Mouse (Mus musculus) midbrain, embryonic 12.5 days (tissue): ENCODE results near the gene Gpx3. TPM values are rescaled to one million over a fixed set of nuclear protein-coding genes. Genes with fewer than 3 reads are reported as not detected.
A peak's percentile ranks its signal among the peaks of the same experiment; 100 is the strongest.

Experiments used
- ATAC-seq: fragments of 200-750 bp; cut with Nextera tagmentation; 2 replicates; pipeline ENCODE4 v1.8.0; 2017; ENCODE audit warnings: low read depth, moderate TSS enrichment, moderate library complexity; ENCODE audit not compliant: low FRiP score
- H3K27ac ChIP-seq: fragments of 300-500 bp; sonication (generic); replicated peaks from 2 replicates; pipeline ENCODE4 v1.5.1; 2016; ENCODE audit warnings: mild to moderate bottlenecking
- H3K27me3 ChIP-seq: fragments of 300-500 bp; sonication (generic); 2 replicates; pipeline ENCODE4 v1.6.1; 2016; ENCODE audit warnings: mild to moderate bottlenecking
- H3K36me3 ChIP-seq: fragments of 300-500 bp; sonication (generic); 2 replicates; pipeline ENCODE4 v1.6.1; 2016
- H3K4me1 ChIP-seq: fragments of 300-500 bp; sonication (generic); 2 replicates; pipeline ENCODE4 v1.6.1; 2016
- H3K4me2 ChIP-seq: fragments of 300-500 bp; sonication (generic); replicated peaks from 2 replicates; pipeline ENCODE4 v1.6.1; 2016; ENCODE audit warnings: mild to moderate bottlenecking, moderate library complexity
- H3K4me3 ChIP-seq: fragments of 300-500 bp; sonication (generic); 2 replicates; pipeline ENCODE4 v1.5.1; 2016; ENCODE audit warnings: mild to moderate bottlenecking
- H3K9ac ChIP-seq: fragments of 300-500 bp; sonication (generic); replicated peaks from 2 replicates; pipeline ENCODE4 v1.6.1; 2016; ENCODE audit warnings: mild to moderate bottlenecking, moderate library complexity
- H3K9me3 ChIP-seq: fragments of 300-500 bp; sonication (generic); 2 replicates; pipeline ENCODE4 v1.6.1; 2016; ENCODE audit warnings: mild to moderate bottlenecking
- WGBS: fragments of 180-500 bp; shearing (Covaris S2); methylation state at CpG from one replicate; pipeline ENCODE4 v1.1.7; 2016; 5-methylcytosine and 5-hydroxymethylcytosine counted together
- polyA plus RNA-seq: library from polyadenylated mRNA; unstranded; fragments of >200 nt; fragmentation: Nextera tagmentation; extraction: Ambion mirVana; gene quantifications from 2 replicates; pipeline ENCODE4 v1.2.1, GENCODE M21; 2016

Gene Gpx3
- polyA plus RNA-seq, 1 experiment from 2014 or later, result 39.7 TPM

GRCm38 (mm10) chr11:54920127-54920972, 18.1 kb downstream of the Gpx3 start:
- H3K4me2 ChIP-seq, result no peak overlapping the region
- no peaks in the 10 kb centered on the region for H3K27me3 ChIP-seq
- no peak overlapping the region for H3K27ac ChIP-seq
- peaks cover 39% of the 10 kb centered on the region for H3K36me3 ChIP-seq
- WGBS, result 86% methylated on average over 11 of the region's 11 CpGs
- no peak for ATAC-seq
- no peak overlapping the region for H3K9ac ChIP-seq
- H3K4me1 ChIP-seq, result no peaks in the 10 kb centered on the region
- no peak overlapping the region for H3K4me3 ChIP-seq
- 0 out of 2 replicates have a peak, but pooled peaks cover 3% of the 10 kb centered on the region for H3K9me3 ChIP-seq

DNA sequence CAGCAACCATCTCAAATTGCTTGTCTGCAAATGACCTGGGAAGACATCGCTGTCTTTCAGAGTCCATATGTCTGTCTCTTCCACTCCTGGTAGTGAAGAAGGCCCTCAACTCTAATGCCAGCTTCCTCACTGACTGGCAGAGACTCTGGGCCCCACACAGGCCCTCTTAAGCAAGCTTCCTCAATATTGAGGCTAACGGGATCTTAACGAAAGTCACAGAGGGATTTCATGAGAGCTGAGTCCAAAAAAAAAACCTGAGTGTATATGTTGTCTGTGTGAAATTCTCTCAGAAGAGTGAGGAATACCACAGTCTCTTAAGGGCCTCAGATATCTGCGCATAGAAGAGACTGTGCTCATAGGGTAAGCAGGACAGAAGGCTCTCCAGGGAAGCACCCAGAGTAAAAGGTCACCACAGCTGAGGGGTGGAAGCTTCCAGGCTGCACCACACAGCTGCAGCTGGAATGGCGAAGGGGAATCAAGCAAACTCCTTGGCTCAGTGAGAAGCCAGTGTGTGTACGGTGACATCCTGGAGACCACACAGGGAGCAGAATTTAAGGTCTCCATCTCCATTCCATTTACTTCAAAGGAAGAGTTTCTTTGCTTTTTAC, 18.8 kb downstream of the Gpx3 start:
- Histone ChIP-seq H3K4me2 (no peak overlapping the region), H3K36me3 (peaks cover 42% of the 10 kb centered on the region), H3K27ac (no peak overlapping the region), H3K9me3 (0 out of 2 replicates have a peak, but pooled peaks cover 3% of the 10 kb centered on the region), H3K4me1 (no peaks in the 10 kb centered on the region), H3K9ac (no peak overlapping the region), H3K4me3 (no peak overlapping the region), H3K27me3 (no peaks in the 10 kb centered on the region)
- 83% methylated on average over 6 of the region's 6 CpGs for WGBS
- no peak for ATAC-seq

GRCm38 (mm10) chr11:54921798-54922197, 19.5 kb downstream of the Gpx3 start:
- H3K27ac ChIP-seq, result no peak overlapping the region
- H3K36me3 ChIP-seq, result peaks cover 42% of the 10 kb centered on the region
- WGBS, result 48% methylated on average over 7 of the region's 7 CpGs
- no peak overlapping the region for H3K9ac ChIP-seq
- no peak overlapping the region for H3K4me3 ChIP-seq
- 0 out of 2 replicates have a peak, but pooled peaks cover 3% of the 10 kb centered on the region for H3K9me3 ChIP-seq
- H3K4me1 ChIP-seq, result no peaks in the 10 kb centered on the region
- no peak overlapping the region for H3K4me2 ChIP-seq
- ATAC-seq, result no peak
- H3K27me3 ChIP-seq, result no peaks in the 10 kb centered on the region

DNA sequence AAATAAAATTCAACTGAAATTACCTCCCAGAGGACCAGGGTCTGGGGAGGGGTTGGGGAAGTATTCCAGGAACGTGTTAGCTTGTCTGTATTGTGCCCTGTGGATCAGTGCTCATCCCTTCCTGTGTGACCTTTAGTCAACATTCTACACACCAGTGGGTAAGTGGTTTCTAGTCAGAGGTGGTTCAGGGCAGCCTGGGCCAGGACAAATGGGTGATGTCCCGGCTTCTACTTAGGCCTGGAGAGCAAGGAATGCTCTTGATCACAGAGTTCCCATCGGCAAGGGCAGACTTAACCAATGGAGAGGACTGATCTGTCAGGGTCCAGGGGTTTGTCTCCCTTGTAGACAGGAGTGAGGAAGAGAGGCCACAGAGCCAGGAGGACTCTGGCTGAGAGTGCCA, 20.2 kb downstream of the Gpx3 start:
- H3K9ac ChIP-seq, result no peak overlapping the region
- H3K4me2 ChIP-seq, result no peak overlapping the region
- no peak for ATAC-seq
- no peaks in the 10 kb centered on the region for H3K4me1 ChIP-seq
- H3K4me3 ChIP-seq, result no peak overlapping the region
- no peaks in the 10 kb centered on the region for H3K27me3 ChIP-seq
- 91% methylated on average over 3 of the region's 3 CpGs for WGBS
- H3K36me3 ChIP-seq, result peaks cover 40% of the 10 kb centered on the region
- no peak overlapping the region for H3K27ac ChIP-seq
- H3K9me3 ChIP-seq, result 0 out of 2 replicates have a peak, but pooled peaks cover 3% of the 10 kb centered on the region

GRCm38 (mm10) chr11:54924145-54924544, 21.9 kb downstream of the Gpx3 start:
- H3K36me3 ChIP-seq, result peaks cover 40% of the 10 kb centered on the region
- ATAC-seq, result no peak
- H3K9ac ChIP-seq, result no peak overlapping the region
- H3K4me3 ChIP-seq, result no peak overlapping the region
- H3K4me2 ChIP-seq, result no peak overlapping the region
- H3K27me3 ChIP-seq, result no peaks in the 10 kb centered on the region
- 0 out of 2 replicates have a peak, but pooled peaks cover 3% of the 10 kb centered on the region for H3K4me1 ChIP-seq
- H3K27ac ChIP-seq, result no peak overlapping the region
- 93% methylated on average over 14 of the region's 14 CpGs for WGBS
- H3K9me3 ChIP-seq, result no peaks in the 10 kb centered on the region

GRCm38 (mm10) chr11:54927346-54928140, 25.3 kb downstream of the Gpx3 start:
- Histone ChIP-seq H3K9ac (no peak overlapping the region), H3K36me3 (peaks cover 30% of the 10 kb centered on the region), H3K4me1 (0 out of 2 replicates have a peak, but pooled peaks cover 3% of the 10 kb centered on the region), H3K27ac (no peak overlapping the region), H3K27me3 (no peaks in the 10 kb centered on the region), H3K4me3 (no peak overlapping the region), H3K4me2 (no peak overlapping the region), H3K9me3 (no peaks in the 10 kb centered on the region)
- ATAC-seq, result no peak
- WGBS, result 82% methylated on average over 14 of the region's 14 CpGs

DNA sequence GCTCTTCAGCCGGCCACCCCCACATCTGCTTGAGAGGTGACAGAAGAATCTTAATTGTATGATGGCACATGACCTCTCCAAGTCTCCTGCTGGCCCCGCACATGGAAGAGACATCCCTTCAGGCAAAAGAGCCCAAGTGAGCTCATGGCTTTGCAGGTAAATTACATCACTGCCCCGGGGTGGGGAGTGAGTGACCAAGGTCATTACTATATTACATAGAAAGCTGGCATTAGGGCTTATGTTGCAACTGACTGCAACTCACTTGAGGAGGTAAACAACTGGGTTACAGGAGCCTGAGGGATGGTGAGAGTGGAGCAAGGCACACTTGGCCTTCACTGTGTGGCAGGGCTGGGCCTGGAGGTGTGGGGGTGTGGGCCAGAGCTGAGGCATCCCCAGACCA, 26.0 kb downstream of the Gpx3 start:
- Histone ChIP-seq H3K36me3 (peaks cover 28% of the 10 kb centered on the region; the same call in 1 of the 2 replicates), H3K4me1 (0 out of 2 replicates have a peak, but pooled peaks cover 3% of the 10 kb centered on the region), H3K4me2 (no peak overlapping the region), H3K27ac (no peak overlapping the region), H3K27me3 (no peaks in the 10 kb centered on the region), H3K9ac (no peak overlapping the region), H3K9me3 (no peaks in the 10 kb centered on the region), H3K4me3 (no peak overlapping the region)
- 92% methylated on average over 3 of the region's 3 CpGs for WGBS
- no peak for ATAC-seq

- Histone ChIP-seq H3K4me2 (no peak overlapping the region), H3K4me3 (no peak overlapping the region), H3K9me3 (no peaks in the 10 kb centered on the region), H3K27ac (no peak overlapping the region), H3K9ac (no peak overlapping the region), H3K27me3 (no peaks in the 10 kb centered on the region), H3K36me3 (peaks cover 28% of the 10 kb centered on the region; the same call in 1 of the 2 replicates), H3K4me1 (0 out of 2 replicates have a peak, but pooled peaks cover 3% of the 10 kb centered on the region)
- 91% methylated on average over 7 of the region's 7 CpGs for WGBS
- no peak for ATAC-seq
These were observed 26.6 kb downstream of the Gpx3 start for GRCm38 (mm10) chr11:54928886-54929285.

DNA sequence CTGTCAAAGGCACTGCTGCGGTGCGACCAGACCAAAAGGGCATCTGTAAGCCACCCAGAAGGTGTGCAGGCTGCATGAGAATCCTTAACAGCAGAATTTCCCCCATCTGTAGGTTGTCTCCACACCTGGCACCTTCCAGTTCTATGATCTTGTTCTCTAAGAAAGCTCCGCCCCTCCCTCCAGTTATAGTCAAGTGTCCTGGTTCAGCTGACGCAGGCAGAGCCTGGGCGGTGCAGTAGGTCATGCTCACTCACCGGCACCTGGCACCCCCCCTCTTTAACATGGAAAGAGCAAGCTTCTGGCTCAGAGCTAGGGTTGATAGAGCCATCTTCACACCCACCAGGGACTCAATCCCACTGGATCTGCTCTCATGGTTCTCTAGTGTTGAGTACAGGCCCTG, 27.0 kb downstream of the Gpx3 start:
- Histone ChIP-seq H3K4me2 (no peak overlapping the region), H3K4me1 (0 out of 2 replicates have a peak, but pooled peaks cover 3% of the 10 kb centered on the region), H3K27me3 (no peaks in the 10 kb centered on the region), H3K36me3 (peaks cover 28% of the 10 kb centered on the region; the same call in 1 of the 2 replicates), H3K27ac (no peak overlapping the region), H3K9me3 (no peaks in the 10 kb centered on the region), H3K9ac (no peak overlapping the region), H3K4me3 (no peak overlapping the region)
- ATAC-seq, result no peak
- WGBS, result over 99% methylated on average over 6 of the region's 6 CpGs

- 84% methylated on average over 8 of the region's 8 CpGs for WGBS
- H3K27me3 ChIP-seq, result no peaks in the 10 kb centered on the region
- no peak overlapping the region for H3K4me2 ChIP-seq
- H3K4me3 ChIP-seq, result no peak overlapping the region
- no peaks in the 10 kb centered on the region for H3K9me3 ChIP-seq
- H3K4me1 ChIP-seq, result 0 out of 2 replicates have a peak, but pooled peaks cover 3% of the 10 kb centered on the region
- H3K9ac ChIP-seq, result no peak overlapping the region
- H3K36me3 ChIP-seq, result peaks cover 28% of the 10 kb centered on the region; the same call in 1 of the 2 replicates
- H3K27ac ChIP-seq, result no peak overlapping the region
- ATAC-seq, result no peak
These were observed 27.5 kb downstream of the Gpx3 start for GRCm38 (mm10) chr11:54929744-54930143.

DNA sequence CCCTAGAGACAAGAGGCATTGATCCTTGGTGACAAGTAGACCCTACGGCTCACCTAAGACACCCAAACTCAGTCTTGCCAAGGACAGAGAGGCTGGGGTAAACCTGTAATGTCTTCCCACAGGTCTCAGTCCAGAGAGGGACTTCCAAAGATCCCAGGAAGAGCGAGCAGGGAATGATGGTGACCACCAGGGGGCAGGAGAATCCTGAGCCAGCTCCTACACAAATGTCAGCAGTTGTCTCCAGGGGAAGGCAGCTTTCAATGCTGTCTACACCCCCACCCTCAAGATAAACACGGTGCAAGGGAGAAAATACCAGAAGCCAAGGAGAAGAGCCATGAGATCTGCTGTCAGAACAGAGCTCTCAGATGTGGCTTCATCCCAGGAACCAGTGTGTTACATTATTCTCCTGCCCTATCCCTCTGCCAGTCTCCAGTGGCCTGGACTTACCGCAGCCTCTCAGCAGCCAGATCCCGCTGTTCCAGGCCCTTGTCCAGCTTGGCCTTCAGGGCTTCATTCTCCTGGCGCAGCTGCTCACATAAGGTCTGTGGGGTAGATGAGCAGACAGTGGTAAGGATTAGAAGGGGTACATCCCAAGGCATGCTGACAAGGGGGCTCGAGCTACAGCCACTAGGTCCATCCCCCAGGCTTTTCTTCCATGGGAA, 28.2 kb downstream of the Gpx3 start:
- Histone ChIP-seq H3K27ac (0 out of 2 replicates have a peak overlapping the region, but pooled peaks have one; percentile 15), H3K4me3 (no peak overlapping the region), H3K4me2 (no peak overlapping the region), H3K4me1 (0 out of 2 replicates have a peak, but pooled peaks cover 3% of the 10 kb centered on the region), H3K9me3 (no peaks in the 10 kb centered on the region), H3K36me3 (peaks cover 28% of the 10 kb centered on the region; the same call in 1 of the 2 replicates), H3K9ac (no peak overlapping the region), H3K27me3 (no peaks in the 10 kb centered on the region)
- 74% methylated on average over 7 of the region's 7 CpGs for WGBS
- ATAC-seq, result no peak
